Mouse (Mus musculus) forebrain, embryonic 16.5 days (tissue): ENCODE data around the gene Smc1b. TPM values are rescaled to one million over a fixed set of nuclear protein-coding genes. Genes with fewer than 3 reads are reported as not detected.
A peak's percentile ranks its signal among the peaks of the same experiment; 100 is the strongest.

Experiments used
- ATAC-seq: fragments of 200-750 bp; cut with Nextera tagmentation; 2 replicates; pipeline ENCODE4 v1.8.0; 2017; ENCODE audit warnings: mild to moderate bottlenecking, moderate library complexity
- H3K27ac ChIP-seq: fragments of 300-500 bp; sonication (generic); 2 replicates; pipeline ENCODE4 v1.5.1; 2014; ENCODE audit warnings: low read length, control low read depth
- H3K27me3 ChIP-seq: fragments of 300-500 bp; sonication (generic); replicated peaks from 2 replicates; pipeline ENCODE4 v1.6.1; 2014; ENCODE audit warnings: low read length; ENCODE audit not compliant: control insufficient read depth, insufficient read depth
- H3K36me3 ChIP-seq: fragments of 300-500 bp; sonication (generic); 2 replicates; pipeline ENCODE4 v1.6.1; 2014; ENCODE audit not compliant: control insufficient read depth, insufficient read depth
- H3K4me1 ChIP-seq: fragments of 300-500 bp; sonication (generic); replicated peaks from 2 replicates; pipeline ENCODE4 v1.6.1; 2014; ENCODE audit warnings: low read length; ENCODE audit not compliant: control insufficient read depth, insufficient read depth
- H3K4me2 ChIP-seq: fragments of 300-500 bp; sonication (generic); 2 replicates; pipeline ENCODE4 v1.6.1; 2014; ENCODE audit warnings: mild to moderate bottlenecking, low read length, control low read depth
- H3K4me3 ChIP-seq: fragments of 300-500 bp; sonication (generic); replicated peaks from 2 replicates; pipeline ENCODE4 v1.5.1; 2014; ENCODE audit warnings: mild to moderate bottlenecking, low read length, control low read depth
- H3K9ac ChIP-seq: fragments of 300-500 bp; sonication (generic); replicated peaks from 2 replicates; pipeline ENCODE4 v1.6.1; 2014; ENCODE audit warnings: low read depth, low read length, control low read depth
- H3K9me3 ChIP-seq: fragments of 300-500 bp; sonication (generic); 2 replicates; pipeline ENCODE4 v1.6.1; 2016; ENCODE audit warnings: low read length; ENCODE audit not compliant: control insufficient read depth
- WGBS: fragments of 180-500 bp; shearing (Covaris S2); extraction: QIAGEN DNeasy Blood & Tissue Kit; methylation state at CpG from one replicate; pipeline ENCODE4 v1.1.7; 2014; 5-methylcytosine and 5-hydroxymethylcytosine counted together
- polyA plus RNA-seq: library from polyadenylated mRNA; unstranded; fragments of >200 nt; fragmentation: Nextera tagmentation; extraction: Ambion mirVana; gene quantifications from 2 replicates; pipeline ENCODE4 v1.2.1, GENCODE M21; 2015

The Smc1b gene
- polyA plus RNA-seq, 1 experiment from 2014 or later = 0.54 TPM

DNA sequence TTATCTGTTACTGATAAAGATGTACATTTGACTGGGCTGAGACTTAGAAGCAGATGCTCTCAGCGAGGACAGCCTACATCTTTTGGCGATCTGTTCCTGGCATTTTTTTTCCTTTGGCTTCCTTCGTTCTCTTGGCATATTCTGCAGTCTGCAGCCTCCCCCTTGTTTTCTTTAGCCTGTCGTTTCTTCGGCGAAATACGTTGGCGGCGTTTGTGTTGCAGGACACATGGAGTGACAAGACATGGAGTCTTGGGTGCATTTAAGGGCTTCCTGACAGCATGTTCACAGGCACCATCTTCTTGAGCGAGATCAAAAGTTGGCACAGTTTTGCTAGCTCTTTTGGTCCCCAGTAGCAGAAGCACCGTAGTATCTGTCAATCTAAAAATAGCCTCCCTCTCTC is 116.0 kb downstream of the Smc1b start:
- H3K9me3 ChIP-seq = no peaks in the 10 kb centered on the region
- H3K4me1 ChIP-seq = peaks cover 15% of the 10 kb centered on the region
- no peak overlapping the region for H3K9ac ChIP-seq
- peak overlapping the region; percentile 67 for H3K27ac ChIP-seq
- peak; percentile 50 for ATAC-seq
- H3K4me2 ChIP-seq = no peak overlapping the region
- H3K36me3 ChIP-seq = no peaks in the 10 kb centered on the region
- no peaks in the 10 kb centered on the region for H3K27me3 ChIP-seq
- H3K4me3 ChIP-seq = no peak overlapping the region
- 53% methylated on average over 11 of the region's 11 CpGs for WGBS

Other genes with a start within 250 kb of the Smc1b start
- 0.48 and 1.1 TPM in 2 replicates for gene Gm29666, start 211.9 kb downstream of the Smc1b start, polyA plus RNA-seq
- 30.1 and 34.3 TPM in 2 replicates for gene Nup50, start 208.6 kb downstream of the Smc1b start, polyA plus RNA-seq
- 24.2 and 24.8 TPM in 2 replicates for gene 5031439G07Rik, start 143.4 kb downstream of the Smc1b start, polyA plus RNA-seq
- 0.83 and 1.1 TPM in 2 replicates for gene Upk3a, start 114.8 kb downstream of the Smc1b start, polyA plus RNA-seq
- gene Fam118a, start 103.0 kb downstream of the Smc1b start, polyA plus RNA-seq = 35.3 and 38.9 TPM in 2 replicates
- 0.29 TPM in 1 of 2 replicates, not detected in the other for gene Ribc2, start 114 bp upstream of the Smc1b start, polyA plus RNA-seq
- 50.9 and 55.5 TPM in 2 replicates for gene Fbln1, start 74.0 kb upstream of the Smc1b start, polyA plus RNA-seq
- gene Atxn10, start 204.3 kb upstream of the Smc1b start, polyA plus RNA-seq = 531 and 554 TPM in 2 replicates